Comparison of ENCODE assay signal across 13 mouse cellular contexts in genomic region chr2:8027571-8027970, GRCm38 (mm10).
"Had no signal": no experiment of that assay in that cellular context is flagged by ENCODE, and none has a peak within 500 bp of the region (broad histone marks: within the 10 kb centered on the region; RNA-seq: fewer than 3 reads in every experiment).

No protein-coding gene starts in this region.

- H3K27me3 ChIP-seq: liver, embryonic 12.5 days; lung, embryonic 15.5 days; midbrain, embryonic 12.5 days; neural tube, embryonic 13.5 days had no signal

- H3K4me3 ChIP-seq: limb, embryonic 10.5 days; liver, embryonic 12.5 days; lung, embryonic 15.5 days; midbrain, embryonic 12.5 days; neural tube, embryonic 13.5 days had no signal

- H3K4me2 ChIP-seq: liver, embryonic 12.5 days; lung, embryonic 15.5 days; midbrain, embryonic 12.5 days; neural tube, embryonic 13.5 days had no signal

- ATAC-seq: liver, embryonic 12.5 days had no signal

- H3K9ac ChIP-seq: liver, embryonic 12.5 days; lung, embryonic 15.5 days; midbrain, embryonic 12.5 days; neural tube, embryonic 13.5 days had no signal

- DNase-seq: kidney, postnatal 10 days; kidney, postnatal 4 days; layer of hippocampus, adult 9-11 months; retina, postnatal 1 day; right cerebral cortex, postnatal 4 days; spleen, adult 18-20 months; thymus, adult 18-20 months; thymus, postnatal 14 days had no signal

- H3K27ac ChIP-seq: limb, embryonic 10.5 days; liver, embryonic 12.5 days; lung, embryonic 15.5 days; midbrain, embryonic 12.5 days; neural tube, embryonic 13.5 days had no signal

- H3K4me1 ChIP-seq: liver, embryonic 12.5 days; lung, embryonic 15.5 days; midbrain, embryonic 12.5 days; neural tube, embryonic 13.5 days had no signal

- H3K9me3 ChIP-seq: limb, embryonic 10.5 days; liver, embryonic 12.5 days; lung, embryonic 15.5 days; midbrain, embryonic 12.5 days; neural tube, embryonic 13.5 days had no signal

- H3K36me3 ChIP-seq: limb, embryonic 10.5 days; liver, embryonic 12.5 days; lung, embryonic 15.5 days; midbrain, embryonic 12.5 days; neural tube, embryonic 13.5 days had no signal
